Mouse (Mus musculus): Measurements from ENCODE around the gene Il17ra. TPM values are rescaled to one million over a fixed set of nuclear protein-coding genes. Genes with fewer than 3 reads are reported as not detected.

Il17ra gene
- polyA plus RNA-seq, 1 experiment = 16.0 TPM

GRCm38 (mm10) chr6:120469770-120470169 lies 6.7 kb downstream of the Il17ra start:
- DNase-seq (ENCODE audit: low read depth, low spot score) = no peak

- WGBS = 79% methylated on average over 1 of the region's 1 CpGs
- DNase-seq (ENCODE audit: low read depth, low spot score) = no peak
Observed at GRCm38 (mm10) chr6:120470666-120471065, 7.6 kb downstream of the Il17ra start.

GRCm38 (mm10) chr6:120471991-120472441 lies 9.0 kb downstream of the Il17ra start:
- no peak for DNase-seq (ENCODE audit: low read depth, low spot score)
- WGBS = 68% methylated on average over 5 of the region's 5 CpGs

- DNase-seq (ENCODE audit: low read depth, low spot score) = no peak
- WGBS = 71% methylated on average over 8 of the region's 8 CpGs
Observed at GRCm38 (mm10) chr6:120472455-120473140, 9.6 kb downstream of the Il17ra start.

- no peak for DNase-seq (ENCODE audit: low read depth, low spot score)
- WGBS = 54% methylated on average over 5 of the region's 5 CpGs
Observed at GRCm38 (mm10) chr6:120473427-120473826, 10.4 kb downstream of the Il17ra start.

- 41% methylated on average over 8 of the region's 8 CpGs for WGBS
- DNase-seq (ENCODE audit: low read depth, low spot score) = no peak
Observed at GRCm38 (mm10) chr6:120475288-120475687, 12.2 kb downstream of the Il17ra start.

GRCm38 (mm10) chr6:120479302-120479701 lies 16.3 kb downstream of the Il17ra start:
- WGBS = 79% methylated on average over 2 of the region's 2 CpGs
- DNase-seq (ENCODE audit: low read depth, low spot score) = no peak

GRCm38 (mm10) chr6:120480361-120480760 lies 17.3 kb downstream of the Il17ra start:
- no peak for DNase-seq (ENCODE audit: low read depth, low spot score)
- 94% methylated on average over 5 of the region's 5 CpGs for WGBS

GRCm38 (mm10) chr6:120481538-120481937 lies 18.5 kb downstream of the Il17ra start:
- WGBS = 96% methylated on average over 6 of the region's 6 CpGs
- no peak for DNase-seq (ENCODE audit: low read depth, low spot score)

- WGBS = 88% methylated on average over 14 of the region's 14 CpGs
- no peak for DNase-seq (ENCODE audit: low read depth, low spot score)
Observed at GRCm38 (mm10) chr6:120482021-120482420, 19.0 kb downstream of the Il17ra start.

GRCm38 (mm10) chr6:120482756-120483155 lies 19.7 kb downstream of the Il17ra start:
- no peak for DNase-seq (ENCODE audit: low read depth, low spot score)
- WGBS = 47% methylated on average over 6 of the region's 6 CpGs

GRCm38 (mm10) chr6:120483211-120483626 lies 20.2 kb downstream of the Il17ra start:
- DNase-seq (ENCODE audit: low read depth, low spot score) = no peak
- 39% methylated on average over 8 of the region's 8 CpGs for WGBS

- no peak for DNase-seq (ENCODE audit: low read depth, low spot score)
- WGBS = 26% methylated on average over 3 of the region's 3 CpGs
Observed at GRCm38 (mm10) chr6:120485038-120485437, 22.0 kb downstream of the Il17ra start.

- DNase-seq (ENCODE audit: low read depth, low spot score) = no peak
- WGBS = 32% methylated on average over 8 of the region's 8 CpGs
Observed at GRCm38 (mm10) chr6:120486051-120486510, 23.0 kb downstream of the Il17ra start.

- WGBS = 59% methylated on average over 3 of the region's 3 CpGs
- no peak for DNase-seq (ENCODE audit: low read depth, low spot score)
Observed at GRCm38 (mm10) chr6:120488647-120489046, 25.6 kb downstream of the Il17ra start.

GRCm38 (mm10) chr6:120489461-120489860 lies 26.4 kb downstream of the Il17ra start:
- DNase-seq (ENCODE audit: low read depth, low spot score) = no peak
- 59% methylated on average over 2 of the region's 2 CpGs for WGBS

- DNase-seq (ENCODE audit: low read depth, low spot score) = no peak
- WGBS = 72% methylated on average over 7 of the region's 7 CpGs
Observed at GRCm38 (mm10) chr6:120491064-120491463, 28.0 kb downstream of the Il17ra start.

- DNase-seq (ENCODE audit: low read depth, low spot score) = no peak
- WGBS = 12% methylated on average over 22 of the region's 22 CpGs
Observed at GRCm38 (mm10) chr6:120491862-120492498, 28.9 kb downstream of the Il17ra start.

- no peak for DNase-seq (ENCODE audit: low read depth, low spot score)
- 2% methylated on average over 95 of the region's 95 CpGs for WGBS
Observed at GRCm38 (mm10) chr6:120492499-120493373, 29.7 kb downstream of the Il17ra start.

Data from large intestine, adult 2 months (tissue).